Mouse (Mus musculus): ENCODE data around the gene Hmcn1. TPM values are rescaled to one million over a fixed set of nuclear protein-coding genes. Genes with fewer than 3 reads are reported as not detected.
A peak's percentile ranks its signal among the peaks of the same experiment; 100 is the strongest.

Hmcn1 gene
- total RNA-seq, 2 experiments from 2014 or later: 1.4 TPM

GRCm38 (mm10) chr1:150886267-150886666 is 107.0 kb downstream of the Hmcn1 start:
- DNase-seq (ENCODE audit: low spot score in 2 of 2): no peak

GRCm38 (mm10) chr1:150878421-150878820 is 114.8 kb downstream of the Hmcn1 start:
- no peak for DNase-seq (ENCODE audit: low spot score in 2 of 2)

GRCm38 (mm10) chr1:150877920-150878319 is 115.3 kb downstream of the Hmcn1 start:
- no peak for DNase-seq (ENCODE audit: low spot score in 2 of 2)

DNA sequence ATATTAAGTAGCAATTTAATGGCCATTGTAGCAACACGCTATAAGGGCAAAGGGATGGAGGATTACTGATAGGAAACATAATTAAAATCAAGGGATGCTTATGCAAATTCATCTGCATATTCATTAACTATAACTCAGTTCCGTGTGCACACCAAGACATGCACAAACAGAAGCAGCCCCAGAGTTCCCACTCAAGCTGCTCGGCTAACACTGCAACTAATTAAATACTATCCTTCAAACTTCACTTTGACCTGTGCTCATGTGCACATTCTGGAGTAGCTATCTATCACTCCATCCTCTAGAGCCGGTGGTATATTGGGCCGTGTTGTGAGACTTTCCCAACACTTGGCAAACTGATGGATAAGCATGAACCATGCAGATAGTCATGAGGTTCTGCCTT is 119.2 kb downstream of the Hmcn1 start:
- no peak for DNase-seq (ENCODE audit: low spot score in 2 of 2)

GRCm38 (mm10) chr1:150873231-150873630 is 120.0 kb downstream of the Hmcn1 start:
- peak in 1 of 2 experiments; percentile 32 for DNase-seq (ENCODE audit: low spot score in 2 of 2)

GRCm38 (mm10) chr1:150872105-150872504 is 121.1 kb downstream of the Hmcn1 start:
- no peak for DNase-seq (ENCODE audit: low spot score in 2 of 2)

- DNase-seq (ENCODE audit: low spot score in 2 of 2): no peak
Observed at GRCm38 (mm10) chr1:150869189-150869588, 124.0 kb downstream of the Hmcn1 start.

- DNase-seq (ENCODE audit: low spot score in 2 of 2): no peak
Observed at GRCm38 (mm10) chr1:150866615-150867014, 126.6 kb downstream of the Hmcn1 start.

GRCm38 (mm10) chr1:150857779-150858178 is 135.5 kb downstream of the Hmcn1 start:
- DNase-seq (ENCODE audit: low spot score in 2 of 2): no peak

GRCm38 (mm10) chr1:150833448-150833847 is 159.8 kb downstream of the Hmcn1 start:
- no peak for DNase-seq (ENCODE audit: low spot score in 2 of 2)

GRCm38 (mm10) chr1:150829851-150830250 is 163.4 kb downstream of the Hmcn1 start:
- no peak for DNase-seq (ENCODE audit: low spot score in 2 of 2)

DNA sequence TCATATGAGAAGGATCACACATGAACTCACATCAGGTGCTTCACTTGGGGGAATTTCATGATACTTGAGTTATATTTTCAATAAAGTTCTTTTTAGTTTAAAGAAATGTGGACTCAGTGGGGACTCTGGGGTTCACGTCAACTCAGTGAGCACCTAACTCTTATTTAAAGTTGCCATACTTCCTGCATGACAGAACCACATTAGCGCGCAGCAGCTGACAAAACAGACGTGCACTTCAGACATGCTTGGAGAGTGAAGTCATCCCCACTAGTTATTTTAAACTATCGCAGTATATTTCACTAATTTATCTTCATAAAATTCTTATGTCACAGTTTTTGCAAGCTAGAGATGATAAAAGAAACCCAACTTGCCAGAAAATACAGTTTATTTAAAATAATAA is 166.1 kb downstream of the Hmcn1 start:
- DNase-seq (ENCODE audit: low spot score in 2 of 2): no peak

GRCm38 (mm10) chr1:150824334-150825005 is 168.8 kb downstream of the Hmcn1 start:
- no peak for DNase-seq (ENCODE audit: low spot score in 2 of 2)

DNA sequence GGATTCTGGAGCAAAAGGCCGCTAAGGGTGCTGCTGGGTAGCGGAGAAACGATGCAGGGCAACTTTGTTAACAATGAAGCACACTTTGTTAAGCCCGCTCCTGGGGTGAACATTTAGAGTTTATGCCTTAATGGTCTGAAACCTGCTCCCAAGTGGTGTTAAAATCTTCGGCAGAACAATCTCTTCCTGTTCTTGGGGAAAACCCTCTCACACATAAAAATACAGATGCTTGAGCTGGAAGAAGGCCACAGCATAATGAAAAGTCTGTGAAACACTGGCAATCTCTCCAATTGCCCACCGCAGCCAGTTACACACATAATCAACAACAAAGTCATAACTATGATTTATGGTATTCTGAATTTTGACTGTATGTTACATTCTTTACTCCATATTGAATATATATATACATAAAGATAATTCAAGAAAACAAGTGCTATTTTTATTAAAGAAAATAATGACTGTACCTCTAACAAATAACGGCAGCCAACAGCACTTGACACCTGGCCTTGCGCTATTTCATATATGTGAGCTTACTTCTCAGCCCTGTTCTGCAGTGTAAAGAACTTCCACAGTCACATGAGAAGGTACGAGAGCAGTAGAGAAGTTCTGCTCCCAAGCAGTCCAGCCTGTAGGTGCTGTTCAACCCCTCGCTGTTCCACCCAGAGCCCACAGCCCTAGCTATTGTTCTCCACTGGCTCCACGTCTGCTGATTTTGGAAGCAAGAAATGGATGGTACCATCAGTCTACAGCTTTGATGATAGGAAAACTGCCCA is 177.0 kb downstream of the Hmcn1 start:
- DNase-seq (ENCODE audit: low spot score in 2 of 2): no peak

GRCm38 (mm10) chr1:150814917-150815316 is 178.3 kb downstream of the Hmcn1 start:
- DNase-seq (ENCODE audit: low spot score in 2 of 2): no peak

DNA sequence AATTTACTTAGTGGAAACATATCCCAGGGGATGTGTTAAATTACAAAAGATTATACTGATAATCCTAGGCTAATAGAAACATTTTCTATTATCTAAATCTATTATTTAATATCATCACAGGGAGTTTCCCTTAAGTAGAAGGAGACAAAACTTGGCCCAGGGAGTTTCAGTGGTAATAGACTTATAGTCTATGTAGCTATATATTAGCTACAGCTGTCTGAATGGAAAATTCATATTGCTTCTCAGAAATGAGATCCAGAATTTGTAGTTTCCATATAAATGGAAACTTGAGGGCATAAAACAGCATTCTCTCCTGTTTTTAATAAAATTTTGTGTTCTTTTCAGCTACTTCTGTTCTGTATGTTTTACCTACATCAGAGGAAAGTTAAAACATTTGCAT is 179.9 kb downstream of the Hmcn1 start:
- no peak for DNase-seq (ENCODE audit: low spot score in 2 of 2)

DNA sequence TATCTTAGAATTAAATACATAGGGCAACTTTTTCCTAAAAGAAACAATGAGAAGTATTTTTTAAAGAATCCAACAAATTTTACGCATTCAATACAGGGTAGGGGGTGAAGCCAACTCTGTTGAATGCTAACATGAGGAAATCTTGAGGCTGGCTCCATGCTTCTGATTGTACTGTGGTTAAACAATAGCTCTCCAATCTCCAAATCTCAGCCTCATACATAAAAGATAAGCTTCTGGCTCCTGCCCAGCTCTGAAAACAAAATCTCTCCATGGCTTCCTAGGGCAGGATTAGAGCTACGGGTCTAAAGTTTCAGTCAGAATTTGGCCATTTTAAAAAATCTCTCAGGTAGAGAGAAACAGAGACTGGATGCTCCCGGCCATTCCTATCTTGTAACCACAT is 186.4 kb downstream of the Hmcn1 start:
- no peak for DNase-seq (ENCODE audit: low spot score in 2 of 2)

- no peak for DNase-seq (ENCODE audit: low spot score in 2 of 2)
Observed at GRCm38 (mm10) chr1:150805466-150805865, 187.8 kb downstream of the Hmcn1 start.

DNA sequence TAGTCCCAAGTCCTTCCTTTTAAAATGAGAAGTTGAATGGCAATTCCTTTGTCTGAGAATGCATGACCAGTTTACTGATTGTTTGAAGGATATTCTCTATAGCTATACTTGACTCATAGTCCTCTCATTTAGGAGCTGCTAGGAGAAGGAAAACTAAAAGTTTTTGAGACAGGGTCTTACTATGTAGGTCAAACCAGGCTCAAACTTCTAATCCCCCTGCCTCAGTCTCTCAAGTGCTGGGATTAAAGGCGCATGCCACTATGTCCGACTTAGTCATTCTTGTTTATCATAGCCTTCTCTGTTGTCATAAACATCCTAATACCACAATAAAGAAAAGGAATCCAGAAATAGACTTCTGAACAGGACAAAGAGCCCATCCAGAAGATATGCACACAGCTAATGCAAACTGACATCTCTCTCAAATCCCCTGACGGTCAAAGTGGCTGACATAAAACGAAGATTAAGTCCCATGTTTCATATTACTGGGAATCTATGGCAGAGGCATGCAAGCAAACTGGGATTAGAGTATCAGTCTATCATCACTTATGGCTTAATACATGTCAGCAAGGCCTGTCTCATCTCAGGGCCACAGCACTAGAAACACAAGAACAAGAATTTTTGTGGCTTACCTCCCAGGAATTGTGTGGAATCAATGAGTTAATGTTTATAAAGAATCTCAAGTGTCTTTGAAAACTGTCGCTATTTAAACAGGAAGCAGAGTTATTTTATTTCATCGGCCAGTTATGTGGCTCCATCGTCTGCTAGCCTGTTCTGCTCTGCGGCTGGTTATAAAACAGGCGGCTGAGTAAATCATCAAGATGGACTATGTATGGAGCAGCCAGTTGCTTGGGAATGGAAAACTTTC is 188.8 kb downstream of the Hmcn1 start:
- no peak for DNase-seq (ENCODE audit: low spot score in 2 of 2)

DNA sequence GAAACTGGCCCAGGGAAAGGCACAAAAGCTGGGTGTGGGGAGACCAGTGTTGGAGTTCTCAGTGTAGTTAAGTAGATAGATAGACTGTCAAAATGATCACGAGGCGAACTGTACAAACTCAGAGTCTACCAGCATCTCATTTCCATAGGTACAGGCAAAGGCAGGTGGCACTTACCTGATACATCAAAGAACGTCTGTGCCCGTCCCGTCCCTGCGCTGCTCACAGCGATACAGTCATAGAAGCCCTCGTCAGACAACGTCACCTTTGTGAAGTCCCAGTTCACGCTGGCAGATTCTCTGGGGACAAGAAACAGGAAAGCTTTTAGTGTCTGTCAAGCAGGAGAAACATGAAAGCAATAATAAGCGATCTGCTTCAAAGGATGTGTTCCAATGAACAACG is 190.6 kb downstream of the Hmcn1 start:
- no peak for DNase-seq (ENCODE audit: low spot score in 2 of 2)

GRCm38 (mm10) chr1:150800611-150801263 is 192.5 kb downstream of the Hmcn1 start:
- DNase-seq (ENCODE audit: low spot score in 2 of 2): no peak

Data from adrenal gland, adult 18-20 months (tissue).